Mouse (Mus musculus): ENCODE measurements at regions not wholly inside any gene's neighbourhood (a gene's known extent, or its start where the extent isn't known, plus 50 kb on each side); places are given as distances from the start of the nearest gene placed in this dataset.

GRCm38 (mm10) chr12:51118021-51118694 lies 229.7 kb upstream of the G2e3 start:
- peak; percentile 85 for DNase-seq

- no peak for DNase-seq
Observed at GRCm38 (mm10) chr12:51117436-51118020, 230.3 kb upstream of the G2e3 start.

GRCm38 (mm10) chr12:51111811-51112210 lies 236.1 kb upstream of the G2e3 start:
- DNase-seq: no peak

DNA sequence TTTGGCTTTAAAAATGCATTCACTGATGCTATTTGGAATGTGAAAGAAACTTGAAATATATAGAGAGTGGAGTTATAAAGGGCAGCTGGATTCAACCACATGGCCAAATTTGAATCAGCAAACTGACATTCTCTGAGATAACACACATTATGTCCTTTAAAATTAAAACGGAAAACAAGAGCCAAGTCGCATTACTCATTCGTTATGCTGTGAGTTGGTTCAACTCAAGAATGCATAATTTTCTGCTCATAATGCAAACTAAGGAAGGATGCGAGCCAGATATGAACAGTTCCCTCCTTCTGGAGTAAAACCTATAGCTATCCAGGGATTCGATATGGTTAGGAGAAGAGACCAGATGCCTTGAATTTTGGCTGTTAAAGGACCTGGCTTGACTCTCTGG lies 239.8 kb upstream of the G2e3 start:
- no peak for DNase-seq

DNA sequence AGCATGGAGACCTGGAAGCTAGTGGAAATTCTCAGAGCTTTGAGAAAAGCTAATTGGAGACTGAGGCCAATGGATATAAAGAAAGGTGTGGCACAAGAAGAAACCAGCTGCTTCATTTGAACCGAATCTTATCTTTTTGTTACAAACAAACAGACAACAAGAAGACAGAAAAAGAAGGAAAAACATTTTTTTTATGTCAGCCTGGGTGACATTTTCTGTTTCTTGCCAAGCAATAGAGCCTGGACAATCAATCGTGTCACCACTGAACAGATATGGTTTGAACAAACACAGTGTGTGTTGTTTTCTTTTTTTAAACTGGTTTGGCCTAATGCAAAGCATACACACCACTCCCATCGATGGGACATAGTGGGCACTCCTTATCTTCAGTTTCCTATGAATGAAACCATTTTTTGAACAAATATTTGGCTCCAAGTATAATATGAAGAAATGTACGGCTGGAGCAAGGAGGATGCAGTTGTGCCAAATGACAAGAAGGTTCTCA lies 244.3 kb upstream of the G2e3 start:
- no peak for DNase-seq

DNA sequence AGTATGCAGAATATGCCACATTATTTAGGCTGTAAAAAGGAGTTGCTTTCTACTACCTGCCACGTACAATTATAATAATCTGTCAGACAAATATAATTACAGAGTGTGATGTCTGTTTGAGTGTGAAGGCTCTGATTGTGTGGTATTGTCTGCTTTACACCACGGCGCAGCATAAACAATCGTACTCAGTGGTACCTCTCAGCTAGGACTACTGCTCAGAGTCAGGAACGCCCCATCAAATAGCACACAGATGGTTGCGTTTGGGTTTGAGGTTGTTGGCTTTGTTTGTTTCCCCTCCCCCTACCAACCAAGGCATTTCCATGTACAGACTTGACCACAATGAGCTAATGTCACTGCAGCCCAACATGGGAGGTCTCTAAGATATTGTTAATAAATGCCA lies 246.2 kb upstream of the G2e3 start:
- no peak for DNase-seq

GRCm38 (mm10) chr12:51100868-51101267 lies 247.0 kb upstream of the G2e3 start:
- DNase-seq: no peak

DNA sequence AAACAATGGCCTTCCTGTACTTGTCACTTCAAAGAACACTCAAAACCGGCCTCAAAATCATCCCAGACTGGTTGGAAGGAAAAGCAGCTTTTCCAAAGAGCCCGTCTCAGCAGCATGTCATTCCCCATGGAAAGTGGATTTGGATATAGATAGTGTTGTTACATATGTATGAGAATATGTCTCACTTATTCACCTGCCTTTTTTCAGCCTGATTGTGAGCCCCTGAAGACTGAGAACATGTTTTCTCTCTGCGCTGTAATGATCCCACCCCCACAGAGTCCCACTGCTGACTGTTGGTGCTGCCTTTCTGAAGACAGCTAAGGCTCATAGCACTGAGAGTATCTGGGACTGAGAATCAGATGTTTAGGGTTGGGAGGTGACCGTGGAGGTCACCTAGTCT lies 251.9 kb upstream of the G2e3 start:
- no peak for DNase-seq

- DNase-seq: no peak
Observed at GRCm38 (mm10) chr12:51089324-51089723, 258.5 kb upstream of the G2e3 start.

DNA sequence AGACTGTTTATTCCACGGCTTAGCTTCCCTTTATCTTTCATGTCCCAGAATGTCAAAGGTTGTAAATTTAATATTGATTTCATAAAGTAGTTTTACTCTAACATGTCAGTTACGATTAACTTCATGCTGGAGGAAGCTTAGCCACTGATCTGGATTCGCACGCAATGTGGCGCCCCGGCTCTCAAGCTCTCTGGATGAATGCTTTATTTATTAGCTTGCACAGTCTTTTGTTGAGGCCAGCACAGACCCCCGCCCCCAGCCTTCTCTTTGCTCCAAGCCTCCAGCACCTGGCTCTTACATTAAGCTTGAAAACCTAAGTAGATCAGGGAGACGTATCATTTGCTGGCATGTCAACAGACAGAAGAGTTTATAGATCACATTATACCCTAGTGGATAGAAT lies 266.1 kb upstream of the G2e3 start:
- DNase-seq: no peak

GRCm38 (mm10) chr12:51073503-51073902 lies 274.4 kb upstream of the G2e3 start:
- no peak for DNase-seq

GRCm38 (mm10) chr12:51060931-51061330 lies 286.9 kb upstream of the G2e3 start:
- no peak for DNase-seq

DNA sequence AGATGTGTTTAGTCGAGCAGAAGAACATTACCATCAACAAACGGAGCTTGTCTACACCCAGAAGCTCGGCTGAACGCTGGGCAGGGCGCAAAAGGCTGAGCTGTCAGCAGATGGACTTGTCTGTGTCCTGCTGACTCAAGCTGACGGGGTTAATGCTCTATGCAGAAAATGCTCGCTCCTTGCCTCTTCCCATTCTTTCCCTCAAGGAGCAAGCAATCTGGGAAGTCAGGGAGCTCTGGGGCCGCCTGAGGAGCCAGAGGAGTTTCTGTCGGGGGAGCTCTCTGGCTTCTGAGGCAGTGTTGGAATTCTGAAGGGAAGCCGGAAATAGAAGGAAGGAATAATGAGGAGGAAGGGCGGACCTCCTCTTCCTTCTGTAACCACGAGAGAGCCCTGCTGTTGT lies 289.3 kb upstream of the G2e3 start:
- DNase-seq: no peak

- DNase-seq: no peak
Observed at GRCm38 (mm10) chr12:51058104-51058503, 289.8 kb upstream of the G2e3 start.

DNA sequence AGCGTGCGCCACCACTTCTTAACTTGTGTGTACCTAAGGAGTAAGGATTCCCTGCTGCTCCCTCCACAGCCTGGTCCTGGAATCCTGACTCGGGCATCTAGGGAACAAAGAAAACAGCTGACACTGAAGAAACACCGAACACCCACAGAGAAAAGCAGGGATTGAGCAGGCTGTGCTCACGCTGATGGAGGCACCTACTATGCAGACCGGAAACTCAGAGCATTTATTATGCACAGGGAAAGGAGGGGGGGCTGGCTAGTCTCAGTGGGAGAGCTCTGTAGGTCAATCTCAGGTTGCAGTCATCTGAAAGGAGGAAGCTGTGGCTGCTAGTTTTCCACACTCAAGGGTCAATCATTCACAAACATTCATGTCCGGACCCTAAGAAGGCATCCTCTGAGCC lies 300.7 kb upstream of the G2e3 start:
- DNase-seq: no peak

DNA sequence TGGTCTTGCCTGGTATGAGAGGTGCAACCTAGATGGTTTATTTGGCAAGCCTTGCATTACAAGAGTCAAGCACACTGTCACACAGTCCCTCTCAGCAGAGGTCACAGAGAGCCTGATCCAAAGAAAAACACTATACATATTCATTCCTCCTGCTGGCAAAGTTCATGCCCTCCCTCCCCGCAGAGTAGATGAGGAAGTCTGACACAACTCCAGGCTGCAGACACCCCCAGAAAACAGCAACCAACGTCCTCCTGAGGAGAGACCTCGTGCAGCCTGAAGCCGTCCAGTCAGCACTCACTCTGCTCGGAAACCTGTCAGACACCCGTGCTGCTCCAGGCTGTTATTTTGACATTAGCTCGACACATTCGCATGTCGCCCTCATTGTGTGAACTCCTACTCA lies 302.4 kb upstream of the G2e3 start:
- DNase-seq: no peak

GRCm38 (mm10) chr12:51045020-51045419 lies 302.8 kb upstream of the G2e3 start:
- no peak for DNase-seq

- no peak for DNase-seq
Observed at GRCm38 (mm10) chr12:51032193-51032592, 315.7 kb upstream of the G2e3 start.

- DNase-seq: no peak
Observed at GRCm38 (mm10) chr12:51028601-51029174, 319.2 kb upstream of the G2e3 start.

DNA sequence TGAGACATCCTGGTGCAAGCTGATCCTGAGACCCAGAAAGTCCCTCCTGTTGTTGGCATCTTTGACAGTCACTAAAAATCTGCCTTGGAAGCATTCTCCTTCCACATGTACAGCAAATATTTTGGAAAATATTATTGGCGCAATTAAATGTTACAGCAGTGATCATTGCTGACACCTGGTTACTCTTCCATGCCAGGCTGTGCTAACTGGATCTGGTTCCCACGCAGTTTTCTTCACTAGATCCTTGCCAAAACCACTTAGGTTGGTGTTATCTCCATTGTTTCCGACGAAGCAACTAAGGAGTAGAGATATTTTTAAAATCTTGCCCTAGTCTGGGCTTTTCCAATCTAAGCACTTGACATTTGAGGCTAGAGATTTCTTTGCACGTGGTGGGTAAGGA lies 321.8 kb upstream of the G2e3 start:
- DNase-seq: no peak

GRCm38 (mm10) chr12:51025531-51025930 lies 322.3 kb upstream of the G2e3 start:
- DNase-seq: no peak

GRCm38 (mm10) chr12:51024057-51024743 lies 323.7 kb upstream of the G2e3 start:
- no peak for DNase-seq

DNA sequence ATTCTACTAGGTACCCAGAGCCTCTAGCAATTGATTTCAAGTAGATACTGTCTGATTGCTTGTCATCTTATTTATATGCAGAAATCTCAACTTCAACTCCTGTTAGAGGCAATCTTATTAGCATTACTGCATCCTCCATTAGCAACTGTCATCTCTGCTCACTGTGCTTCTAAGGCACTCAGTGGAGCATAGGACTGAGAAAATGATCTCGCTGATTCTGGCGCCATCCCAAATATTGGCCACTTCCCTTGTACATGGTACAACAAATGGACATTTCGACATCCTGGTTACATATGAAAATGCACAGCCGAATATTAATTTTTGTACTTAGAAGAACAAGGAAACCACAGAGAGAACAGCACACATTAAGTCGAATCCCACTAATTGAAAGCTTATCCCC lies 329.7 kb upstream of the G2e3 start:
- DNase-seq: no peak

DNA sequence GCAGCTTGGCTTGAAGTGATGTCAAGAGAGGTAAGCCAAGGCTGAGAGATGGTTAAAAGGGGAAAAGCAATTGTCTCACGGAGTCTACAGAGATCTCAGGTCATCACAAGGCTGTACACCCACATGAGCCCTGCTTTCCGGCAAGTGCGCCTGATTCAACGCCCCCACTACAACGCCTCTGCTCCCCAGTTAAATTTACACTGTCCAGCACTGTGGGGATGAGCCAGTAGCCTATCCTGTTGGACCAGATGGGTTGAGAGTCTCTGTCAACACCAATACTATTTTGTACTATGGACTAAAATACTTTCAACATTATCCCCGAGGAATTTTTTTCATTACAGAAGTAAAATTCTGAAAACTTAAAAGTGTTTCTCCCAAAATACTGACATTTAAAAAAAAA lies 331.8 kb upstream of the G2e3 start:
- no peak for DNase-seq
